Mouse (Mus musculus) limb, embryonic 14.5 days (tissue): ENCODE measurements at regions not wholly inside any gene's neighbourhood (a gene's known extent, or its start where the extent isn't known, plus 50 kb on each side); places are given as distances from the start of the nearest gene placed in this dataset.

Source experiments
- ATAC-seq: fragments of 200-750 bp; cut with Nextera tagmentation; 2 replicates; pipeline ENCODE4 v1.8.0; 2017; ENCODE audit warnings: low read depth, moderate number of reproducible peaks, moderate TSS enrichment; ENCODE audit not compliant: low FRiP score
- DNase-seq: peaks from one replicate; pipeline ENCODE4 v3.0.0-alpha.2; 2015; ENCODE audit warnings: low spot score
- H3K27ac ChIP-seq: fragments of 300-500 bp; sonication (generic); replicated peaks from 2 replicates; pipeline ENCODE4 v1.5.1; 2014; ENCODE audit warnings: low read depth, mild to moderate bottlenecking, low read length, moderate library complexity, mixed read lengths
- H3K27me3 ChIP-seq: fragments of 300-500 bp; sonication (generic); 2 replicates; pipeline ENCODE4 v1.6.1; 2014; ENCODE audit warnings: low read length, mixed read lengths; ENCODE audit not compliant: control insufficient read depth, insufficient read depth
- H3K36me3 ChIP-seq: fragments of 300-500 bp; sonication (generic); 2 replicates; pipeline ENCODE4 v1.6.1; 2014; ENCODE audit warnings: mild to moderate bottlenecking, low read length, moderate library complexity, mixed read lengths; ENCODE audit not compliant: control insufficient read depth, insufficient read depth
- H3K4me1 ChIP-seq: fragments of 300-500 bp; sonication (generic); 2 replicates; pipeline ENCODE4 v1.6.1; 2014; ENCODE audit warnings: antibody characterized with exemption, low read length, mixed read lengths; ENCODE audit not compliant: control insufficient read depth, insufficient read depth
- H3K4me2 ChIP-seq: fragments of 300-500 bp; sonication (generic); replicated peaks from 2 replicates; pipeline ENCODE4 v1.6.1; 2014; ENCODE audit warnings: low read depth, mild to moderate bottlenecking, low read length, moderate library complexity; ENCODE audit not compliant: severe bottlenecking
- H3K4me3 ChIP-seq: fragments of 300-500 bp; sonication (generic); replicated peaks from 2 replicates; pipeline ENCODE4 v1.5.1; 2014; ENCODE audit warnings: low read length
- H3K9ac ChIP-seq: fragments of 300-500 bp; sonication (generic); 2 replicates; pipeline ENCODE4 v1.6.1; 2014; ENCODE audit warnings: mild to moderate bottlenecking, low read depth, low read length, moderate library complexity; ENCODE audit not compliant: severe bottlenecking
- H3K9me3 ChIP-seq: fragments of 300-500 bp; sonication (generic); 2 replicates; pipeline ENCODE4 v1.6.1; 2016; ENCODE audit warnings: low read length; ENCODE audit not compliant: control insufficient read depth
- POLR2A ChIP-seq: fragments of 200-500 bp; IDR thresholded peaks from 2 replicates; pipeline ENCODE4 v1.8.0; 2012; ENCODE audit warnings: inconsistent platforms, mild to moderate bottlenecking, moderate library complexity, borderline replicate concordance; ENCODE audit not compliant: insufficient read depth, insufficient read length; ENCODE audit errors: extremely low read depth
- WGBS: fragments of 180-500 bp; shearing (Covaris S2); extraction: QIAGEN DNeasy Blood & Tissue Kit; methylation state at CpG from one replicate; pipeline ENCODE4 v1.1.7; 2014; 5-methylcytosine and 5-hydroxymethylcytosine counted together

GRCm38 (mm10) chr9:24974021-24974741 is 115.0 kb upstream of the Gm10181 start:
- H3K27me3 ChIP-seq, result no peaks in the 10 kb centered on the region
- H3K9me3 ChIP-seq, result no peaks in the 10 kb centered on the region
- no peak overlapping the region for H3K4me3 ChIP-seq
- 2% methylated on average over 19 of the region's 19 CpGs for WGBS
- no peak for TF ChIP-seq POLR2A
- peaks cover 12% of the 10 kb centered on the region for H3K4me1 ChIP-seq
- DNase-seq (peak; percentile 58), ATAC-seq (peak; percentile 75)
- H3K36me3 ChIP-seq, result no peaks in the 10 kb centered on the region
- H3K9ac ChIP-seq, result 0 out of 2 replicates have a peak overlapping the region, but pooled peaks have one; percentile 21
- peak overlapping the region; percentile 37 for H3K4me2 ChIP-seq
- peak overlapping the region; percentile 19; the same call in 1 of the 2 replicates for H3K27ac ChIP-seq

DNA sequence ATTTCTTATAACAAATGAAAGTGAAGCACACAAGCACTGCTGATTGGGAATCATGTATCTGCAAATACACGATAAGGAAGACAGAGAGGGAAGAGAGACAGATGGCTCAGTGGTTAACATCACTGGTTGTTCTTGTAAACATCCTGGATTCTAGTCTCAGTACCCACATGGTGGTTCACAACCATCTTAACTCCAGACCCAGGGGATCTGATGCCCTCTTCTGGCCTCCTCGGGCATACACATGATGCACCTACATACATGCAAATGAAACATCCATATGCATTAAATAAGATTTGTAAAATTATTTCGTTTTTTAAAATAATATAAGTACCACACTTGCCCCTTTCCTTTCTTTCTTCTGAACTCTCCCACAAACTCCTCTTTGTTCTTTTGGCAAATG is 106.4 kb upstream of the Gm10181 start:
- H3K4me3 ChIP-seq, result no peak overlapping the region
- no peak overlapping the region for H3K4me2 ChIP-seq
- no peaks in the 10 kb centered on the region for H3K4me1 ChIP-seq
- no peaks in the 10 kb centered on the region for H3K9me3 ChIP-seq
- H3K36me3 ChIP-seq, result no peaks in the 10 kb centered on the region
- TF ChIP-seq POLR2A, result no peak
- DNase-seq, result no peak
- ATAC-seq, result no peak
- H3K9ac ChIP-seq, result no peak overlapping the region
- no peaks in the 10 kb centered on the region for H3K27me3 ChIP-seq
- H3K27ac ChIP-seq, result no peak overlapping the region
- WGBS, result 67% methylated on average over 3 of the region's 3 CpGs

DNA sequence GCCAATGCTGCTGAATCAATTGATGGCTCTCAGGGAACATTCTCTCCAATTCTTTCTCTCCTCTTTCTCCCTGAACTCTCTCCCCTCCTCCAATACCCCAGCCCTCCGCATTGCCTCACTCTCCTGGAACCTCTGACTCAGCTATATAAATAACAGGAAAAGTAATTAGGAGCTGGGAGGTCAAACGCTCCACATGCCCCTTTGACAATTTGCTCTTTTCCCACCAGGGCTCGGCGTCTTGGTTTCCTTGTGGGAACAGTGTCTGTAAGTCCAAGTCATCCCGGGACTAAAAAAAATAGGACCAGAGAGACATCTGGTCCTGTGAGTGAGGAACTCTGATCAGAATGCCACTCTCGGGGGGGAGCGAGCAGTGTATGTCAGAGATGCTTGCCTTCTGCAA is 94.7 kb upstream of the Gm10181 start:
- no peak overlapping the region for H3K4me2 ChIP-seq
- H3K36me3 ChIP-seq, result no peaks in the 10 kb centered on the region
- DNase-seq, result no peak
- no peaks in the 10 kb centered on the region for H3K27me3 ChIP-seq
- H3K9me3 ChIP-seq, result no peaks in the 10 kb centered on the region
- H3K4me3 ChIP-seq, result no peak overlapping the region
- TF ChIP-seq POLR2A, result no peak
- no peak overlapping the region for H3K9ac ChIP-seq
- H3K4me1 ChIP-seq, result no peaks in the 10 kb centered on the region
- ATAC-seq, result no peak
- 28% methylated on average over 7 of the region's 7 CpGs for WGBS
- H3K27ac ChIP-seq, result no peak overlapping the region

GRCm38 (mm10) chr9:25021095-25021691 is 68.0 kb upstream of the Gm10181 start:
- DNase-seq, result no peak
- H3K4me1 ChIP-seq, result no peaks in the 10 kb centered on the region
- H3K4me3 ChIP-seq, result no peak overlapping the region
- no peak overlapping the region for H3K9ac ChIP-seq
- TF ChIP-seq POLR2A, result no peak
- H3K4me2 ChIP-seq, result no peak overlapping the region
- H3K9me3 ChIP-seq, result no peaks in the 10 kb centered on the region
- no peaks in the 10 kb centered on the region for H3K27me3 ChIP-seq
- no peak overlapping the region for H3K27ac ChIP-seq
- WGBS, result 61% methylated on average over 4 of the region's 4 CpGs
- ATAC-seq, result no peak
- no peaks in the 10 kb centered on the region for H3K36me3 ChIP-seq

DNA sequence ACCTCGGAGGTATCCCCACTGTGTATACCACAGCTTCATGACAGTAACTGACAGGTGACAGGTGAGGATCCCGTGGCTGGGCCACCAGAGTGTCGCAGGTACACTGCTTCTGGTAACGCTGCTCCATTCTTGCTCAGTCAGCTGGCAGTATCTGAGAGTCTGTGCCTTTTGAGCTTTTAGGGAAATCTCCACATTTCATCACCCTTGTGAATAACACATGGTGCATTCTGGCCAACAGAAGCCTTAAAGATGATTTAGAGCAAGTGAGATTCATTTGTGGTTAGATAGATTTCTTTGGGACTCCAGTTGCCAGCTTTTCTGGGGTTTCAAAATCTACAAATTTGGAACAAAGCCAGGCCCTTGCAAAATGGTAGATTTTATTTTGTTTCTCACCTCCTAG is 66.8 kb upstream of the Gm10181 start:
- no peak overlapping the region for H3K4me3 ChIP-seq
- H3K36me3 ChIP-seq, result no peaks in the 10 kb centered on the region
- no peak overlapping the region for H3K4me2 ChIP-seq
- H3K9ac ChIP-seq, result no peak overlapping the region
- no peak overlapping the region for H3K27ac ChIP-seq
- no peaks in the 10 kb centered on the region for H3K4me1 ChIP-seq
- TF ChIP-seq POLR2A, result no peak
- no peaks in the 10 kb centered on the region for H3K9me3 ChIP-seq
- DNase-seq (no peak), ATAC-seq (no peak)
- 75% methylated on average over 4 of the region's 4 CpGs for WGBS
- no peaks in the 10 kb centered on the region for H3K27me3 ChIP-seq
